Mouse (Mus musculus) mesoderm, embryonic 11.5 days (tissue): ENCODE results near the gene Sptssb.

Experiments
- DNase-seq: peaks from one replicate; pipeline ENCODE4 v3.0.0-alpha.2; 2012; ENCODE audit warnings: low read depth, low spot score

Gene Sptssb

DNA sequence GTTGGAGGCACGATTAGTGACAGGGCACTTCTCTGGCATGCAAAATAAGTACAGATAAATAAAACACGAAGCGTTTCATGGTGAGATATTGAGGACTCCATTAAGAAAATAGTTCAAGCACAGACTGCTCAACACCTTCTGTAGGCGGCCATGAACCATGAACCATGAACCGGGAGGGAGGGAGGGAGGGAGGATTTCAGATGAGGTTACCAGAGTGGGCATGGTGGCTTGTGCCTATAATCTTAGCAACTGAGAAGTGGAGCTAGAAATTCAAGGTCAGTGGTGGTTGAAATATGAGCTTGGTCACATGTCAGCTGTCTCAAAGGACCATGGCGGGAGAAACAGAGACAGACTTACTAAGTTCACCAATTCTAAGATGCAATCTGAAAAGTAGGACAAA is 20.3 kb downstream of the Sptssb start:
- no peak for DNase-seq

GRCm38 (mm10) chr3:69829532-69829931 is 30.2 kb downstream of the Sptssb start:
- no peak for DNase-seq

DNA sequence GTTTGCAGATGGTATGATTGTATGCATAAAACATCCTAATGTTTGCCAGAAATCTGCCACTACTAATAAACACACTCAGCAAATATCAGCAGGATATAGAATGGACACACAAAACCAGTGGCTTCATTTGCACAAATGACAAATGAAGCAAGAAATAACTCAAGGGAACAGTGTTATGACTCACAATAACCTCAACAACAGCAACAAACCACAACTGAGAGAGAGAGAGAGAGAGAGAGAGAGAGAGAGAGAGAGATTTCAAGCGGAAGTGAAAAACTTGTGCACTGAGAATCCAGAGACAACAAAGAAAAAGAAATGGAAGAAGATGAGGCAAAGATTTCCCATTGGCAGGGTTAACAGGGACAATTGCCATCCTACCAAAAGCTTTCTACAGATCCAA is 35.2 kb downstream of the Sptssb start:
- DNase-seq: no peak

GRCm38 (mm10) chr3:69820614-69821013 is 39.1 kb downstream of the Sptssb start:
- no peak for DNase-seq

DNA sequence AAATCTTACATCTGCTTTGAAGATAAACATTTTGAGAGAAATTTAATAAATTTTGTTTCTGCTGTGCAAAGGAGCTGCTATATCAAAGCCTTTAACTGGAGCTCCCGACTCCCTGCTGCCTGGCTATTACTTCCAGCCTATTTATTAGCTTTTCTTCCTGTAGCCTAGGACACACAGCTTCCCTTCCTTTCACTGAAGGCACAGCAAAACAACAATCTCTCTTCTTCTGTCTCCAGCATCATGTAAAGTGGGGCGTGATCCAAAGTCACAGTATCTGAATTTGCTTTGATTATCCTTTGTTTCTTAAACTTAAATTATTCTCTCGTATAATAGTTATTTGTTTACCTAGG is 39.9 kb downstream of the Sptssb start:
- DNase-seq: no peak

DNA sequence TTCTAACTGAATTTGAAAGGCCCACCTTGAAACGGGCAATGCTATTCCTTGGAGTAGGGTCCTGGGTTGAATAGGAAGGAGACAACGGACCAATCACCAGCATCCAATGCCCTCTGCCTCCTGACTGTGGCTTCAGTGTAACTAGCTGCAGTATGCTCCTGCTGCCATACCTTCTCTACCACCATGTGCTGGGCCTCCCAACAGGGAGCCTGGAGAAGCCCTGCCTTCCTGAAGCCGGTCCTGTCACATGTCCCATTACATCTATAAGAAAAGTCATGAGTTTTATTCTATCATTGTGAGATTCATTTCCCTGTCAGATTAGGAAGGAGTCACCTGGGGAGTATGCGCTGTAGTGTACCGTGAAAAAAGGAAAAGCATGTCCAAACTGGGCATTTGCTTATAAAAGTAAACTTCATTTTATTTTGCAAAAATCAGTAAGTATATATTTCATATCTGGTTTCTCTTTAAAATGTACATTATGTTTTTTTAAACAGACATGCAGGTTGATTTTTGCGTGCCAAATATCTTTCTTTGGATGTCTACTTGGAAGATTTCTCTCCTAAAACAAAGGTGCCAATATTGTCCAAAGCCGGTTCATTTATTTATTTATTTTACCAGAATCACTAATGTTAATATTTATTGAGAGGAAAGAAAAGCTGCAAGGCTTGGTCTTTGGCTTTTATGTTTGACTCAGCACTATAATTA is 40.4 kb downstream of the Sptssb start:
- DNase-seq: no peak

DNA sequence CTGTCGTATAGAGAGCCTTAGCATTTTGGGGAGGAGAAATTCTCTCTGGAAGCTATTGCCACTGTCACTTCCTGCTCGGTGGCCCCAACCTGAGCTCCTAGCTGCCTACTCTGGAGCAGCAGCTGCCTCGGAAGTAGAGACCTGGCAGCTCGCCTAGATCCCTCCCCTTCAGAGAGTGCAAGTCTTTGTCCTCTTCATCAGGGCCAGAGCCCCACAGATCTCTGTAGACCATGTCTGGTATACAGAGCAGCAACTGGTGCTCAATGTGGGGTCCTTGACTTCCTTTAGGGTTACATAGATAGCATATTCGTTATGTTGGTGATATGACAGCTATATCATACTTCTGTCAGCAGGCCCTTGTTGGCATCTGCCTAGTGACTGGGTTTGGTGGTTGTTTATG is 41.3 kb downstream of the Sptssb start:
- DNase-seq: no peak

DNA sequence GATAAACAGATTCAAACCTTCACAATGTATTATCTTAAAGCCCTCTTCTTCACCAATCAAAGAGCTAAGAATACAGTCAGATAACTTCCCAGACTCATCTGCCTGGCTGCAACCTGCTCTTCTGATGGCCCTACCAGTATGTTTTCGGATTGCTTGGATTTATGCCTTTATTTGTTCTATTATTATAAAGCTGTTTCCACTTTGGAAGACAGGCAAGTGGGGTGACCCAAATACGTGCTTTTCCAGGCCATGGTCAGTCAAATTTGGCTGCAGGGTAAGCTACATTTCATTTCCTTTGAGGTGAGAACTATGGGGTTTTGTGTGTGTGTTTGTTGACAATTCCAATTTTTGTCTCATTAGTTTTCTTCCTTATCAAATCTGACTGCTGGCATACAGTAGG is 43.2 kb downstream of the Sptssb start:
- no peak for DNase-seq

- DNase-seq: peak; percentile 28
Observed at GRCm38 (mm10) chr3:69813005-69813695, 46.6 kb downstream of the Sptssb start.

DNA sequence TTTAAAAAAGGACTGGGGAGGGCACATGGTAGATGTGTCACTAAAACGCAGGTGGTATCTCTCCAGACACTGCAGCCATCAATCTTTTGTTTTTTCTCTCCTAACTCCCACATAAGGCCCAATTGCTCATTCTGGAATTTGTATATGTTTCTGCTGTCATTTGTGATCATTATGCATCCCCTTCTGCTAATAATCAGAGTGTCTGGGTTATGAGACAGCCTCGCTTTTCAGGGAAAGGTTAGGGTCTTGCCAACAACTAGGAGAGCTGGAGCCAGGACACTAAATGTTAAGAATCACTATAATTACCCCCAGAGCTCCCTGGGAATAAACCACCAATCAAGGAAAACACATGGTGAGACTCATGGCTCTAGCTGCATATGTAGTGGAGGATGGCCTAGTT is 47.3 kb downstream of the Sptssb start:
- no peak for DNase-seq

DNA sequence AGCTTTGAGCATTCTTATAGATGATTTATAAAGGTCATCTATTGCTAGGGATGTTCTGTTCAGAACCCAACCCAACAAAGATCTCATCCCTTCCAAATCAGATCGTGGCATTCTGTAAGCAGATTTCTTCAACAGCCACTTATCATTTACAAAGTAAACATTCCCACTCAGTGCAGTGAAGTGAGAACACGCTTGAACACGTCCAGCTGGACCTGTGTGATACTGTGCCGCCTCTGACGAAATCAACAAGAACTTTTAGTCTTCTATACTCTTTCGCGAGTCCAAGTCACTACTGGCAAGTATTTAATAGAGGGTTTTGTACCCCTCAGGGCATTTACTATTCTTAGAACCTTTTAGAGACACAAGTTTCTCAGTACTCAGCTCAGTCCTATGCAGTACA is 51.3 kb downstream of the Sptssb start:
- no peak for DNase-seq

GRCm38 (mm10) chr3:69803137-69803536 is 56.6 kb downstream of the Sptssb start:
- no peak for DNase-seq

- peak; percentile 39 for DNase-seq
Observed at GRCm38 (mm10) chr3:69800829-69801384, 58.8 kb downstream of the Sptssb start.

DNA sequence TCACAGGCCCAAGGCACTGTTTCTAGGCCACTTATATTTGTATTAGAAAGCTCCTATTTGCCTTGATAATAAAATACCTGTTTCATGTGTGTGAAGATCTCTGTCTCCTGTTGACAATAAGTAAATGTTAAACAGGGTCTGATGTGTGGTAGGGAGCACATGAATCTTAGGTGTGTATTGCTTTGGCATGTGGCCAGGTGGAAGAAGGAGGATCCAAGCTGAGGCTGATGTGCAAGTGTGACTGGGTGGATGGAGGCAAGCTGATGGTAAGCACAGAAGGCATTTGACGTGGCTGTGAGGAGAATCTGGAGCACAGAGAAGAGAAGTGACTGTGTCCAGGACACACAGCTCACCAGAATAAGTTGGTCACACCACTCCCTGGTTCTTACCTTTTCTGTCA is 60.6 kb downstream of the Sptssb start:
- DNase-seq: no peak

DNA sequence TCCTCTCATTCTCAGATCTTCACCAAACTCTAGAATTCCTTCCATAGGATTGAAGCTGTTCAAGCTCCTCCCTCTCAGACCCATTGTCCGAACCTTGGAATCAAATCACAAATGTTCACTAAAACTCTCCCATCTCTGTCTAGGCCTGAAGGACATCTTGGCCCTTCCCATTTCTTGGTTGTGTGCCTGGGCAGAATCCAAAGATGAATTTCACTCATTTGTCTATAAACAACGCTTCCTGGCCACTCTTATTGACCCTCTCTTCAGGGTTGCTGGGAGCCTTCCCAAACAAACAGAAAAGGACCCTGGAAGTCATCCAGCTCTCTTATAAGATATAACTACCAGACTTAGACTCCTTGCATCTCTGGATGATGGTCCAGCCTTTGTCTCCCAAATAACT is 61.8 kb downstream of the Sptssb start:
- no peak for DNase-seq

GRCm38 (mm10) chr3:69797533-69797932 is 62.2 kb downstream of the Sptssb start:
- no peak for DNase-seq

GRCm38 (mm10) chr3:69792823-69793417 is 66.8 kb downstream of the Sptssb start:
- DNase-seq: no peak

DNA sequence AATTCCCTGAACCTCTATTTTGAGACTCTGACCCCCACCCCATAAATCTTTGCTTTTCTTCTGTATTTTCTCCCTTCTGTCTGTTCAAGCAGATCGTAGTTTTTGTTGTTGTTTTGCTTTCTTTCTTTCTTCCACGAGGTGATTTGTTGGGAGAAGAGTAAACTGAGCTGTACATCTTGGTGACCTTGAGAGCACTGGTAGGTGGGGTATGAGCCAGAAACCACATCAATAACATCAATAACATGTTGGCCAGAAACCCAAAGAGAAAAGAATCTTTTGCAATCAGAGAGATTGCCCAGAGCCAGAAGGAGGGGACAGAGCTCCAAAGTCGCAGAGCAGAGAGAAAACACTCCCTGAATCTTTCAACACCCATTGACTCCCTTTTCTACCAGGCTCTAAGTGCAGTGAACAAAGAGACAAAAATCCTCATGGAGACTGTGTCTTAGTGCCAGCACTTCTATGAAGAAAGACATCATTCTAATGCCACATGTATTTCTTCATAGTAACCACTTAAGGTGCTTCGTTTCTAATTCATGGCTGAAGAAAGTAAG is 80.4 kb downstream of the Sptssb start:
- no peak for DNase-seq

DNA sequence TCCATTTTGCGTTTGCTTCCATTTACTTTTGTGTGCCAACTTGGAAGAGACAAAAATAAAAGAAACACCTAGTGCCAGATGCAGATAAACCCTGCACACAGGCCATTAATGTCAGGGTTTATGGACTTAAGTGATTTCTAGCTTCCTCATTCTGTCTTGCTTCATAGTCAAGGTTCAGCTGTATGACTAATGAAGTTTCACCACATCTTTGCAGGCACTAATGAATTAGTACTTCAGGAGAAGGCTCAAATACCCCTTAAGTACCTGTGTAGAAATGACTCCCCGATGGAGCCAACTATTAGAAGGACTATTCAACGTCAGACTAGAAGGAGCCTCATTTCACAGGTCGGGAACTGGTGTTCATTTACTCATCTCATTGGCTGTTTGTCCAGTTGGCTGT is 86.4 kb downstream of the Sptssb start:
- DNase-seq: no peak
